Mouse (Mus musculus) forebrain, postnatal 0 days (tissue): ENCODE measurements around the gene Sipa1l3. TPM values are rescaled to one million over a fixed set of nuclear protein-coding genes. Genes with fewer than 3 reads are reported as not detected.
A peak's percentile ranks its signal among the peaks of the same experiment; 100 is the strongest.

Experiments
- ATAC-seq: fragments of 200-750 bp; cut with Nextera tagmentation; 2 replicates; pipeline ENCODE4 v1.8.0; 2017; ENCODE audit warnings: mild to moderate bottlenecking, moderate library complexity
- DNase-seq: peaks from one replicate; pipeline ENCODE4 v3.0.0-alpha.2; 2015
- H3K27ac ChIP-seq: fragments of 300-500 bp; sonication (generic); 2 replicates; pipeline ENCODE4 v1.5.1; 2014; ENCODE audit warnings: low read depth, mild to moderate bottlenecking, antibody characterized with exemption, low read length, moderate library complexity, mixed read lengths
- H3K27me3 ChIP-seq: fragments of 300-500 bp; sonication (generic); 2 replicates; pipeline ENCODE4 v1.6.1; 2014; ENCODE audit warnings: mild to moderate bottlenecking, low read length, mixed read lengths; ENCODE audit not compliant: insufficient read depth
- H3K36me3 ChIP-seq: fragments of 300-500 bp; sonication (generic); 2 replicates; pipeline ENCODE4 v1.6.1; 2014; ENCODE audit warnings: mild to moderate bottlenecking, moderate library complexity; ENCODE audit not compliant: insufficient read depth
- H3K4me1 ChIP-seq: fragments of 300-500 bp; sonication (generic); 2 replicates; pipeline ENCODE4 v1.6.1; 2014; ENCODE audit warnings: antibody characterized with exemption; ENCODE audit not compliant: insufficient read depth
- H3K4me2 ChIP-seq: fragments of 300-500 bp; sonication (generic); 2 replicates; pipeline ENCODE4 v1.6.1; 2014; ENCODE audit warnings: low read depth, mild to moderate bottlenecking, moderate library complexity
- H3K4me3 ChIP-seq: fragments of 300-500 bp; sonication (generic); 2 replicates; pipeline ENCODE4 v1.5.1; 2014; ENCODE audit warnings: low read depth, low read length, mixed read lengths
- H3K9ac ChIP-seq: fragments of 300-500 bp; sonication (generic); 2 replicates; pipeline ENCODE4 v1.6.1; 2014; ENCODE audit warnings: mild to moderate bottlenecking
- H3K9me3 ChIP-seq: fragments of 300-500 bp; sonication (generic); 2 replicates; pipeline ENCODE4 v1.6.1; 2016; ENCODE audit warnings: low read length
- CTCF ChIP-seq: sonication (generic); IDR thresholded peaks from 2 replicates; pipeline ENCODE4 v1.5.1; 2016; ENCODE audit warnings: antibody characterized with exemption, control low read depth, low read depth
- WGBS: fragments of 180-500 bp; shearing (Covaris S2); extraction: QIAGEN DNeasy Blood & Tissue Kit; methylation state at CpG from one replicate; pipeline ENCODE4 v1.1.7; 2014; 5-methylcytosine and 5-hydroxymethylcytosine counted together
- polyA plus RNA-seq: library from polyadenylated mRNA; unstranded; fragments of >200 nt; fragmentation: Nextera tagmentation; extraction: Ambion mirVana; gene quantifications from 2 replicates; pipeline ENCODE4 v1.2.1, GENCODE M21; 2015
- total RNA-seq: library from RNA; depleted of rRNA; stranded (reverse); fragments of >200 nt; gene quantifications from 2 replicates; pipeline ENCODE4 v1.2.3, GENCODE M21; 2014

Gene Sipa1l3
- total and polyA plus RNA-seq, 2 experiments from 2014 or later, result 12.1 to 44.1 TPM

DNA sequence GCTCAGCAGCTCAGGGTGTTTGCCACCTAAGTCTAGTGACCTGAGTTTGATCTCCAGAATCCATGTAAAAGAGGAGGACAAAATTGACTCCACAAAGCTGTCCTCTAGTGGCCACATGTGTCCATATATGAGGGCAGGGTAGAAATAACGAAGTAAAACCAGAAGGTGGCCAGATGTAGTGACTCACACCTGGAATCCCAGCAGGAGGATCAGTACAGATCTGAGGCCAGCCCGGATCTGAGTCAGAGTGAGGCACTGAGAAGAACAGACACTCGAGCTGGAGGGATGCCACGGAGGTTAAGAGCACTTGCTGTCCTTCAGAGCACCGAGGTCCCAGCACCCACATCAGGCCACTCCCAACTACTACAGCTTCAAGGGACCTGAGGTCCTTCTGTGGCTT, 68.3 kb downstream of the Sipa1l3 start:
- Histone ChIP-seq H3K36me3 (no peaks in the 10 kb centered on the region), H3K4me3 (no peak overlapping the region), H3K27ac (no peak overlapping the region), H3K27me3 (no peaks in the 10 kb centered on the region), H3K4me2 (no peak overlapping the region), H3K9me3 (no peaks in the 10 kb centered on the region), H3K4me1 (peaks cover 7% of the 10 kb centered on the region; the same call in 1 of the 2 replicates), H3K9ac (no peak overlapping the region)
- no peak for ATAC-seq
- no peak for DNase-seq
- TF ChIP-seq CTCF, result 0 out of 2 replicates have a peak, but pooled peaks have one; percentile 11
- WGBS, result 88% methylated on average over 5 of the region's 5 CpGs

DNA sequence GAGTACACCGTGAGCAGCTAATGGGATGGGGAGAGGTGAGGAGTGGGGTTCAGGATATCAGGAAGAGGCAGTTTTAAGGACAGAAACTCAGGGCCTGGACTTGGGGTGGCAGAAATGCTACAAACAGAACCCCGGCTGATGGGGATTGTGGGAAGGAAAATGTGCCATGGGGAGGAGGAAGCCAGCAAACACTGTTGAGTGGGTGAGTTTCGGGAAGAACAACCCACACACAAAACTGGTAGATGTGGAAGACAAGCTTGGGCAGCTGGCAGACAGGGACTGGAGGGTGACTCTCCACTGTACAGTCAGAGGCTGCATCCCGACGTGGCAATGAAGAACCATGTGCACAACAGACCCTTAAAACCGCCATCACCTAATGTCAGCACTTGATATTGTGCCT, 69.6 kb downstream of the Sipa1l3 start:
- Histone ChIP-seq H3K9ac (no peak overlapping the region), H3K36me3 (no peaks in the 10 kb centered on the region), H3K9me3 (no peaks in the 10 kb centered on the region), H3K4me1 (peaks cover 7% of the 10 kb centered on the region; the same call in 1 of the 2 replicates), H3K4me3 (no peak overlapping the region), H3K27ac (no peak overlapping the region), H3K27me3 (no peaks in the 10 kb centered on the region), H3K4me2 (no peak overlapping the region)
- ATAC-seq, result no peak
- 93% methylated on average over 6 of the region's 6 CpGs for WGBS
- no peak for DNase-seq
- no peak for TF ChIP-seq CTCF

DNA sequence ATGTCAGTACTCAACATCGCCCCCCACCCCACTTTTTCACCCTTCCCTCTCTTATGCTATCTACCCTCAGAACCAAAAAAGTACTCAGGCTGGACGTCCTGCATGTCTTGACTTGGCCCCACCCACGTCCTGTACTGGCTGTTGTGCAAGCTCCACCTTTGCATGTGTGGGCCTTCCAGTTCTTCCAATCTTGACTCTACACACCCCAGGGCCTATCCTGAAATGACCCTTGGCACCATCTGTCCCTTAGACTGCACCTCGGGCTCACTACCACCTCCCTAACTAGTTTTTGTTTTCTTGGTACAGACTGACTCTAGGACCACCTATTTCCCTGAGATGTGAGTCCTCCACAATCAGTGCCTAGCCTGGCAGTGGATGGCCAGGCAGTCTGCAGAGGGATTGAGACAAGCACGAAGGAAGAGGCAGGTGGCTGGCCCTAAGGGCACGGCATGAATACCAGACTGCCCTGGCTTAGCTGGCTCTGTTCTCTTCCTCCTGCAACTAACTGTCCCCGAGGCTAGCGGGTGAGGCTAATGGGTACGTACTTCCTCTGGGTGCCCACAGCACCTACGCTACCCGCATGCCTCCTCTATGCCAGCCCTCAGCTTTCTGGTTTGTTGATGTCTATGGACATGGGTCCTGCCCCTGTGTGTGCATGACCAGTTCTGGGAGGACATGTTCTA, 71.2 kb downstream of the Sipa1l3 start:
- no peak for TF ChIP-seq CTCF
- H3K36me3 ChIP-seq, result no peaks in the 10 kb centered on the region
- H3K4me1 ChIP-seq, result no peaks in the 10 kb centered on the region; the same call in 1 of the 2 replicates
- H3K4me2 ChIP-seq, result no peak overlapping the region
- no peaks in the 10 kb centered on the region for H3K9me3 ChIP-seq
- 85% methylated on average over 11 of the region's 11 CpGs for WGBS
- no peak overlapping the region for H3K27ac ChIP-seq
- ATAC-seq (no peak), DNase-seq (no peak)
- H3K9ac ChIP-seq, result no peak overlapping the region
- no peak overlapping the region for H3K4me3 ChIP-seq
- no peaks in the 10 kb centered on the region for H3K27me3 ChIP-seq

DNA sequence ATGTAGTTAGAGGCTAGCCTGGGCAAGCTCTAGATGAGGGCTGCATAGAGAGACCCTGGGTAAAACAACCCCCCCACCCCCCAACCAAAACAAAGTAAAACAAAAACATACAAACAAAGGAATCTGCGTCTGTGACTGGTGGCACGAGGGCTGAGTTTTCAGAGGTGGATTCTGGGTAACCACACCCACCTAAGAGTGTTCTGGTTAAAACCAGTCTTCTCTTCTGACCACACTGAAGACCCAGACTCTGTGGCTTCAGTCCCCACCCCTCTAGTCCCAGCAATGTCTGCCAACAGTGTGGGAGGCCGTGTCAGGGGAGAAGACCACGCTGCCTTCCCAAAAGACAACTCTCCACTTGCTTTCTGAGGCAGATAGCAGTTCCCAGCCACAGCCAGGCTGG, 72.3 kb downstream of the Sipa1l3 start:
- WGBS, result 81% methylated on average over 4 of the region's 4 CpGs
- H3K36me3 ChIP-seq, result no peaks in the 10 kb centered on the region
- H3K4me2 ChIP-seq, result no peak overlapping the region
- H3K9ac ChIP-seq, result no peak overlapping the region
- no peak overlapping the region for H3K4me3 ChIP-seq
- ATAC-seq, result no peak
- no peak for DNase-seq
- no peak for TF ChIP-seq CTCF
- H3K27ac ChIP-seq, result no peak overlapping the region
- H3K9me3 ChIP-seq, result no peaks in the 10 kb centered on the region
- H3K27me3 ChIP-seq, result no peaks in the 10 kb centered on the region
- 0 out of 2 replicates have a peak, but pooled peaks cover 5% of the 10 kb centered on the region for H3K4me1 ChIP-seq

DNA sequence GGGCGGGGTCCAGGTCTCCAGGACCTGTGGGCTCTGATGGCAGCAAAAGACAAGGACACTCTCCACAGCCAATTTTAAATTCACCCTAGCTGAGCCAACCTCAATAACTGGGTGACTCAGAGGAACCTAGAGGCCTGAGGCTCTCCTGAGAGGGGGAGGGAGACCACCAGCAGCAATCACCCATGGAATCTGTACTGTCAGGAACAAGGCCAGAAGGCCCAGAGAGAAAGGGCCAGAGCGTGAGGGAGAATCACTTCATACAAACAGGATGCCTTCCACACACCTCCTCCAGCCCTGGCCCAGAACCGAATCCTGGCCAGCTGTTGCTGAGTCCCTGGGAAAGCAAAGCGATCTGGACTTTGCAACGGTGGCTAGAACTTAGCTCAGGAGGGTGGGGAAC, 73.9 kb downstream of the Sipa1l3 start:
- ATAC-seq, result no peak
- no peak for TF ChIP-seq CTCF
- H3K36me3 ChIP-seq, result no peaks in the 10 kb centered on the region
- no peak overlapping the region for H3K27ac ChIP-seq
- no peak overlapping the region for H3K9ac ChIP-seq
- no peak overlapping the region for H3K4me3 ChIP-seq
- 80% methylated on average over 5 of the region's 5 CpGs for WGBS
- no peaks in the 10 kb centered on the region for H3K9me3 ChIP-seq
- H3K4me2 ChIP-seq, result no peak overlapping the region
- no peaks in the 10 kb centered on the region for H3K27me3 ChIP-seq
- no peak for DNase-seq
- 0 out of 2 replicates have a peak, but pooled peaks cover 5% of the 10 kb centered on the region for H3K4me1 ChIP-seq

DNA sequence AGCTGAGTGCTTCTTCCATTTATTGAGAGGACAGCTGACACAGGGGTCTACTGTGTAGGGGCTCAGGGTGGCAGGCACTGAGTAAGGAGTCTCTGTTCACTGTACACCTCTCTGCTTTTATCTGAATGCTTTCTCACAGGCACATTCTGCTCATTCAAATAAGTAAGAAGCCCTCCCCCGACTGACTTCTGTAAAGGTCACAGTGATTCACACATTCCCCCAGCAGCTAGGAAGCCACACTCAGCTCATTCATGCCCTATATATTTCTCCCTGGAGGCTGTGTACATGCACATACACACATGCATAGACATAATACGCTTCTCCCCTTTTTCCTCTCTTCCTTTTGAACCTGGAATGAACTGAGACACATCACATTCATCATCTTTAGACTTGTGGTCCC, 74.4 kb downstream of the Sipa1l3 start:
- no peaks in the 10 kb centered on the region for H3K36me3 ChIP-seq
- no peaks in the 10 kb centered on the region for H3K27me3 ChIP-seq
- 70% methylated on average over 2 of the region's 2 CpGs for WGBS
- no peak overlapping the region for H3K4me3 ChIP-seq
- no peak overlapping the region for H3K9ac ChIP-seq
- DNase-seq (no peak), ATAC-seq (peak; percentile 21; the same call in 1 of the 2 replicates)
- H3K9me3 ChIP-seq, result no peaks in the 10 kb centered on the region
- 0 out of 2 replicates have a peak overlapping the region, but pooled peaks have one; percentile 1 for H3K27ac ChIP-seq
- TF ChIP-seq CTCF, result no peak
- 0 out of 2 replicates have a peak, but pooled peaks cover 5% of the 10 kb centered on the region for H3K4me1 ChIP-seq
- H3K4me2 ChIP-seq, result no peak overlapping the region

DNA sequence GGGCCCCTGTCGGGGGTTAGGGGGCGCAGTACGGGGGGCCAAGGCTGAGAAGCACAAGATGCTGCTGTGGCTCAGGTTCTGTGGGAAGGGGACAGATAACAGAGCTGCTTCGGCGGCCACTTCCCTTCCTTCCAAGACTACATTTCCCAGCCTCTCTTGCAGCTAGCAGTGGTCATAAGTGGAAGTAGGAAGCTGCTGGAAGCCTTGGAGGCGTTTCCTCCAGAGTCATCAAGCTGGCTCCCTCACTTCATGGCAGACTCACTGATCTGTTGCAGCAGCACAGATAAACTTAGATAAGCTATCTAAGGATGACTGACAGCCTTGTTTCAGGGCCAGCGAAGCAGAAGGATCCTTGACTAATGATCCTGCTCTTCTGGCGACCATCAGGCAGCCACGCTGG, 76.6 kb downstream of the Sipa1l3 start:
- ATAC-seq, result peak; percentile 21; the same call in 1 of the 2 replicates
- TF ChIP-seq CTCF, result no peak
- Histone ChIP-seq H3K27me3 (no peaks in the 10 kb centered on the region), H3K36me3 (no peaks in the 10 kb centered on the region), H3K9me3 (no peaks in the 10 kb centered on the region), H3K4me3 (no peak overlapping the region), H3K27ac (0 out of 2 replicates have a peak overlapping the region, but pooled peaks have one; percentile 29), H3K4me2 (no peak overlapping the region), H3K4me1 (0 out of 2 replicates have a peak, but pooled peaks cover 5% of the 10 kb centered on the region), H3K9ac (no peak overlapping the region)
- DNase-seq, result no peak
- 38% methylated on average over 9 of the region's 9 CpGs for WGBS
